Mouse (Mus musculus): ENCODE measurements around the gene 2310057J18Rik. TPM values are rescaled to one million over a fixed set of nuclear protein-coding genes. Genes with fewer than 3 reads are reported as not detected.
"Not testable (repeated sequence)": the region's sequence is repeated elsewhere in the genome, so short reads cannot be mapped to it uniquely, and the experiment has no call there.

The 2310057J18Rik gene
- polyA plus RNA-seq (2014; fragmentation: Nextera tagmentation; extraction: Ambion mirVana): not detected in 2 replicates

- 94% methylated on average over 3 of the region's 3 CpGs for WGBS
- no peak within 1 kb of the TSS for H3K4me2 ChIP-seq (ENCODE audit: low read depth, severe bottlenecking)
Measured at GRCm38 (mm10) chr10:28986203-28986602, at the start of gene 2310057J18Rik. 2310057J18Rik (minus strand) TSS chr10:28986303.

GRCm38 (mm10) chr10:29029960-29030359 is 43.9 kb upstream of the 2310057J18Rik start:
- H3K36me3 ChIP-seq (ENCODE audit: control insufficient read depth, insufficient read depth, low read length); DNase-seq (ENCODE audit: low spot score); H3K9ac ChIP-seq (ENCODE audit: low read length); ATAC-seq (ENCODE audit: insufficient number of reproducible peaks, low FRiP score, low TSS enrichment, low read depth); H3K4me3 ChIP-seq (ENCODE audit: low read depth, low read length); H3K9me3 ChIP-seq (ENCODE audit: control insufficient read depth, low read length); H3K4me1 ChIP-seq (ENCODE audit: control insufficient read depth, insufficient read depth, low read length); H3K4me2 ChIP-seq (ENCODE audit: low read depth, severe bottlenecking); H3K27me3 ChIP-seq (ENCODE audit: control insufficient read depth, insufficient read depth, low read length); H3K27ac ChIP-seq (replicated peaks; ENCODE audit: low read depth, low read length): not testable (repeated sequence)
- WGBS: 92% methylated on average over 10 of the region's 20 CpGs

More at GRCm38 (mm10) chr10:28986203-28986602, at the start of gene 2310057J18Rik:
- no peak within 1 kb of the TSS for H3K9ac ChIP-seq (ENCODE audit: low read length)
- H3K9me3 ChIP-seq (ENCODE audit: control insufficient read depth, low read length): no peaks in the 10 kb centered on the region
- no peak for DNase-seq (ENCODE audit: low spot score)
- no peaks in the 10 kb centered on the region for H3K36me3 ChIP-seq (ENCODE audit: control insufficient read depth, insufficient read depth, low read length)
- H3K4me3 ChIP-seq (ENCODE audit: low read depth, low read length): no peak within 1 kb of the TSS
- H3K4me1 ChIP-seq (ENCODE audit: control insufficient read depth, insufficient read depth, low read length): no peaks in the 10 kb centered on the region
- no peaks in the 10 kb centered on the region for H3K27me3 ChIP-seq (ENCODE audit: control insufficient read depth, insufficient read depth, low read length)
- H3K27ac ChIP-seq (replicated peaks; ENCODE audit: low read depth, low read length): no peak within 1 kb of the TSS
- no peak for ATAC-seq (ENCODE audit: insufficient number of reproducible peaks, low FRiP score, low TSS enrichment, low read depth)

DNA sequence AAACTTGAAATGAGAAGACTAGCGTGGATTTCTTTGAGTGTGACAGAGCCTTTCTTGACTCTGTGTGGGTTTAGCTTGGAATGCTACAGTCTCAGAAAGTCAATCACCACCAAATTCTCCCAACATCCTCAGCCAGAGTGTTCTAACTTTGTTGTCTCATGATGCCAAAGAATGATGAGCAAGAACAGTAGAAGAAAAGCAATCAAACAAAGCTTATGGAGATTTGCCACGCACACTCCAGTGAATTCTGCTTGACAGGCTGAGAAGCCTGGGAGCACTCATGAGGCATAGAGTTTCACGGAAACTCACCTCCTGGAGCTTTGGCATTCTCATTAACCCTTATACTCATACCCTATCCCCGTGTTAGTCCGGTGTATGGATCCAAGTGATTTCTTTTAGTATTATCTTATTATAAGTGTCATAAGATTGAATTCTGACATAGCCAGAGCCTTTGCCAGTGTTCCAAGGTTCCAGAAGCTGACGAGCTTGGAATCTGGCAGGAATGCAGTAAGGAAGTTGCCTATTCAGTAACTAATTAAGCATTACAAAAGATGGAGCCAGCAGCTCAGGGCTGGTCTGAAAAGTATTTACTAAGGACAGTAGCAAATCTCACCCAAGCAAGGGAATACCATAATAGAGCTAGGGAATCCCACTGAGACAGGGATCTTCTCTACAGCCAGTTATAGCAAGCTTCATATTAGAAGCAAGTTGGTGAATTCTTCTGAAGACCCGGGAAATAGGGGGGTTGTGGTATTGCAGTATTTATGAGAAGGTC is 33.6 kb upstream of the 2310057J18Rik start:
- Histone ChIP-seq H3K36me3 (ENCODE audit: control insufficient read depth, insufficient read depth, low read length) (no peaks in the 10 kb centered on the region), H3K27me3 (ENCODE audit: control insufficient read depth, insufficient read depth, low read length) (no peaks in the 10 kb centered on the region), H3K27ac (replicated peaks; ENCODE audit: low read depth, low read length) (no peak overlapping the region), H3K9me3 (ENCODE audit: control insufficient read depth, low read length) (no peaks in the 10 kb centered on the region), H3K4me2 (ENCODE audit: low read depth, severe bottlenecking) (no peak overlapping the region), H3K9ac (ENCODE audit: low read length) (no peak overlapping the region), H3K4me1 (ENCODE audit: control insufficient read depth, insufficient read depth, low read length) (no peaks in the 10 kb centered on the region), H3K4me3 (ENCODE audit: low read depth, low read length) (no peak overlapping the region)
- DNase-seq (ENCODE audit: low spot score) (no peak), ATAC-seq (ENCODE audit: insufficient number of reproducible peaks, low FRiP score, low TSS enrichment, low read depth) (no peak)
- 88% methylated on average over 7 of the region's 7 CpGs for WGBS

DNA sequence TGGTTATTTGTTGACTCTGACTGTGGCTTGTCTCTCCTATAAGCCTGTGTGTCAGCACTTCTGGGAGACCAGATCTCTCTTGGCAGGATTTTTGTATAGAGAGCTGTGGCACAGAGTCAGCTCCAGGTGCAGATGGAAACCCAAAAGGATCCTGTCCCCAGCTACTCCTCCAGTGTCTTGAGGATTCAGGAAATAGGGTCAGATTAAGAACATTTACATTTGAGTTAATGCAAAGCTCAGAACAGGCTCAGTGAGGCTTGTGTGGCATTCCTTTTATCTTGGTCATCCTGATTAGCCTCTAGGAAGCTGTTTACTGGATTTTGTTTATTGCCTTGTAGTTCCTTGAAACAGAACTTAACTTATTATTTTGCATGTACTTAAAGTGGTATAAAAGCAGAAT is 11.7 kb upstream of the 2310057J18Rik start:
- Histone ChIP-seq H3K36me3 (ENCODE audit: control insufficient read depth, insufficient read depth, low read length) (no peaks in the 10 kb centered on the region), H3K4me2 (ENCODE audit: low read depth, severe bottlenecking) (no peak overlapping the region), H3K4me1 (ENCODE audit: control insufficient read depth, insufficient read depth, low read length) (no peaks in the 10 kb centered on the region), H3K4me3 (ENCODE audit: low read depth, low read length) (no peak overlapping the region), H3K27me3 (ENCODE audit: control insufficient read depth, insufficient read depth, low read length) (no peaks in the 10 kb centered on the region), H3K27ac (replicated peaks; ENCODE audit: low read depth, low read length) (no peak overlapping the region), H3K9me3 (ENCODE audit: control insufficient read depth, low read length) (no peaks in the 10 kb centered on the region), H3K9ac (ENCODE audit: low read length) (no peak overlapping the region)
- ATAC-seq (ENCODE audit: insufficient number of reproducible peaks, low FRiP score, low TSS enrichment, low read depth) (no peak), DNase-seq (ENCODE audit: low spot score) (no peak)

DNA sequence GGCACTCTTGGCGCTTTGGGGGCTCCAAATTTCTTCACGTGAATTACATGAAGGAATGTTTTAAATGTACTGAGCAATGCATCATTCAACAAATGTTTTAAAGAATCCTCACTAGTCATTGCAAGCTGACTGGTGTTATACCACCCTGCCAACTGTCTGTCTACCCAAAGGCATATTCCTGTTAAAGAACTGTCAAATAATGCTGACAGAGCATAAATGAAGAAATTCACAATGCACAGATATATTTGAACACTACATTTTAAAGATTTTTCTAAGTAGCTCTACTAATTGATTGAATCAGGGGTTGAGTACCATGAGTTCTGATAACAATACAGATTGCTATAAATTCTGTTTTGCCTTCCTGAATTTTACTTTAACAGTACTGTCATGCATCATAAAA is 2.9 kb upstream of the 2310057J18Rik start:
- H3K4me2 ChIP-seq (ENCODE audit: low read depth, severe bottlenecking): no peak overlapping the region
- no peak overlapping the region for H3K9ac ChIP-seq (ENCODE audit: low read length)
- H3K9me3 ChIP-seq (ENCODE audit: control insufficient read depth, low read length): no peaks in the 10 kb centered on the region
- ATAC-seq (ENCODE audit: insufficient number of reproducible peaks, low FRiP score, low TSS enrichment, low read depth) (no peak), DNase-seq (ENCODE audit: low spot score) (no peak)
- 70% methylated on average over 2 of the region's 2 CpGs for WGBS
- no peak overlapping the region for H3K27ac ChIP-seq (replicated peaks; ENCODE audit: low read depth, low read length)
- H3K36me3 ChIP-seq (ENCODE audit: control insufficient read depth, insufficient read depth, low read length): no peaks in the 10 kb centered on the region
- no peak overlapping the region for H3K4me3 ChIP-seq (ENCODE audit: low read depth, low read length)
- no peaks in the 10 kb centered on the region for H3K4me1 ChIP-seq (ENCODE audit: control insufficient read depth, insufficient read depth, low read length)
- H3K27me3 ChIP-seq (ENCODE audit: control insufficient read depth, insufficient read depth, low read length): no peaks in the 10 kb centered on the region

- Histone ChIP-seq H3K4me3 (ENCODE audit: low read depth, low read length) (no peak overlapping the region), H3K4me2 (ENCODE audit: low read depth, severe bottlenecking) (no peak overlapping the region), H3K9ac (ENCODE audit: low read length) (no peak overlapping the region), H3K9me3 (ENCODE audit: control insufficient read depth, low read length) (no peaks in the 10 kb centered on the region), H3K36me3 (ENCODE audit: control insufficient read depth, insufficient read depth, low read length) (no peaks in the 10 kb centered on the region), H3K27ac (replicated peaks; ENCODE audit: low read depth, low read length) (no peak overlapping the region), H3K27me3 (ENCODE audit: control insufficient read depth, insufficient read depth, low read length) (no peaks in the 10 kb centered on the region), H3K4me1 (ENCODE audit: control insufficient read depth, insufficient read depth, low read length) (no peaks in the 10 kb centered on the region)
- 81% methylated on average over 1 of the region's 1 CpGs for WGBS
- ATAC-seq (ENCODE audit: insufficient number of reproducible peaks, low FRiP score, low TSS enrichment, low read depth) (no peak), DNase-seq (ENCODE audit: low spot score) (no peak)
Measured at GRCm38 (mm10) chr10:28968189-28968588, 17.9 kb downstream of the 2310057J18Rik start.

GRCm38 (mm10) chr10:28955138-28955537 is 31.0 kb downstream of the 2310057J18Rik start:
- Histone ChIP-seq H3K4me2 (ENCODE audit: low read depth, severe bottlenecking) (no peak overlapping the region), H3K36me3 (ENCODE audit: control insufficient read depth, insufficient read depth, low read length) (no peaks in the 10 kb centered on the region), H3K9ac (ENCODE audit: low read length) (no peak overlapping the region), H3K4me1 (ENCODE audit: control insufficient read depth, insufficient read depth, low read length) (no peaks in the 10 kb centered on the region), H3K9me3 (ENCODE audit: control insufficient read depth, low read length) (no peaks in the 10 kb centered on the region), H3K27me3 (ENCODE audit: control insufficient read depth, insufficient read depth, low read length) (no peaks in the 10 kb centered on the region), H3K4me3 (ENCODE audit: low read depth, low read length) (no peak overlapping the region), H3K27ac (replicated peaks; ENCODE audit: low read depth, low read length) (no peak overlapping the region)
- DNase-seq (ENCODE audit: low spot score) (peak; percentile 71), ATAC-seq (ENCODE audit: insufficient number of reproducible peaks, low FRiP score, low TSS enrichment, low read depth) (no peak)
- 47% methylated on average over 4 of the region's 4 CpGs for WGBS

- no peaks in the 10 kb centered on the region for H3K4me1 ChIP-seq (ENCODE audit: control insufficient read depth, insufficient read depth, low read length)
- no peaks in the 10 kb centered on the region for H3K36me3 ChIP-seq (ENCODE audit: control insufficient read depth, insufficient read depth, low read length)
- no peak overlapping the region for H3K9ac ChIP-seq (ENCODE audit: low read length)
- no peaks in the 10 kb centered on the region for H3K27me3 ChIP-seq (ENCODE audit: control insufficient read depth, insufficient read depth, low read length)
- WGBS: 60% methylated on average over 4 of the region's 4 CpGs
- no peaks in the 10 kb centered on the region for H3K9me3 ChIP-seq (ENCODE audit: control insufficient read depth, low read length)
- ATAC-seq (ENCODE audit: insufficient number of reproducible peaks, low FRiP score, low TSS enrichment, low read depth) (no peak), DNase-seq (ENCODE audit: low spot score) (no peak)
- H3K27ac ChIP-seq (replicated peaks; ENCODE audit: low read depth, low read length): no peak overlapping the region
- H3K4me2 ChIP-seq (ENCODE audit: low read depth, severe bottlenecking): no peak overlapping the region
- no peak overlapping the region for H3K4me3 ChIP-seq (ENCODE audit: low read depth, low read length)
Measured at GRCm38 (mm10) chr10:28954515-28954914, 31.6 kb downstream of the 2310057J18Rik start.

Data from limb, embryonic 11.5 days (tissue).